Mouse (Mus musculus) Muller cell, postnatal 12 days (primary cell): ENCODE measurements at regions not wholly inside any gene's neighbourhood (a gene's known extent, or its start where the extent isn't known, plus 50 kb on each side); places are given as distances from the start of the nearest gene placed in this dataset.
A peak's percentile ranks its signal among the peaks of the same experiment; 100 is the strongest.

Experiments used
- DNase-seq: peaks from one replicate; pipeline ENCODE4 v3.0.0-alpha.2; 2015; ENCODE audit errors: inconsistent ontology term

- no peak for DNase-seq
Measured at GRCm38 (mm10) chr1:184394559-184395194, 337.7 kb downstream of the Hlx start.

- peak; percentile 31 for DNase-seq
Measured at GRCm38 (mm10) chr1:184384088-184384823, 348.2 kb downstream of the Hlx start.

- DNase-seq, result no peak
Measured at GRCm38 (mm10) chr1:184378665-184379064, 344.6 kb upstream of the 1700056E22Rik start.

- DNase-seq, result no peak
Measured at GRCm38 (mm10) chr1:184365026-184365425, 330.9 kb upstream of the 1700056E22Rik start.

DNA sequence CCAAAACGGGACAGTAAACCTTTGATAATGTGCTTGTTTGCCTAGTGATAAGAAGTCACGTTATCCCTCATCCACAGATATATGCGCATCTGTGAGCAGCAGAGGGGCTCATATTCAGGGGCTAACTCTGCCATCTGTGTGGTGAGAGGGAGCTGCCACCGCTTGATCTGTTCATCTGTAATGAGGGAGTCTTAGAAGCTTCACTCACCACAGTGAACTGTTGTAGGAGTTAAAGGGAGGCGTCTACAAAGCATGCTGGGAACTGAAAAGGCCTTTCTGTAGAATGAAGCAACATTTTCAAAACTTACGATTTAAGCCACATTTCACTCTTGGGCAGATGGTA is 324.1 kb upstream of the 1700056E22Rik start:
- DNase-seq, result no peak

DNA sequence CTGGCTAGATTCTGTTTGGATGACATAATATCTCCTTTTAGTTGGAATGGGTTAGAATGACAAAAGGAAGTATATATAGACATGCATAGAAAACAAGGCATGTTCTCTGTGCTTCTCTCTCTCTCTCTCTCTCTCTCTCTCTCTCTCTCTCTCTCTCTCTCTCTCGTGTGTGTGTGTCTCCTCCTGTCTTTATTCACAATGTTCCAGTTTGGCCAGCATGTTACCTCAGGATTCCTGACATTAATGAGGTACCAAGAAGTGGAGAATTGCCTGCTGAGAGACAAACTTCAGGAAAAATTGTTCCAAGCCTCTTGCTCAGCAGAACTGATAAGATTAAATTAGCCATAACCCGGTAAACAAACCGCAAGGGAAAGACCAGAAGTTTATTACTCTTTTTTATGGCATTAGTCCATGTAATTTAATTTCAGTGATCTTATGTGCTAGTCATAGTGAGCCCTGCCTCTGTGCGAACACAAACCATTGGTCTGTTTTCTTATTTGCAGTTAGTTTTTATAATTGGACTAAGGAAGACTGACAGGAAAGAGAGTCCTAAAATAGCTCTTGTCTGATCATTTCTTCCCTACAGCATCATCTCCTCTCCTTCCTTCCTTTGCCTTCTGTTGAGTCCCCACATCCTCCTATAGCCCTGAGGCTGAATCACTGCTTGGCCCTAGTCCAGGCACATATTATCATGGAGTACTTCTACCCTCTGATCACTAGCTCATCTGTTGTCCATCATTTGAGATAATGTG is 323.5 kb upstream of the 1700056E22Rik start:
- peak; percentile 5 for DNase-seq

- DNase-seq, result no peak
Measured at GRCm38 (mm10) chr1:184353832-184354449, 319.8 kb upstream of the 1700056E22Rik start.

GRCm38 (mm10) chr1:184351760-184352159 is 317.7 kb upstream of the 1700056E22Rik start:
- DNase-seq, result no peak

DNA sequence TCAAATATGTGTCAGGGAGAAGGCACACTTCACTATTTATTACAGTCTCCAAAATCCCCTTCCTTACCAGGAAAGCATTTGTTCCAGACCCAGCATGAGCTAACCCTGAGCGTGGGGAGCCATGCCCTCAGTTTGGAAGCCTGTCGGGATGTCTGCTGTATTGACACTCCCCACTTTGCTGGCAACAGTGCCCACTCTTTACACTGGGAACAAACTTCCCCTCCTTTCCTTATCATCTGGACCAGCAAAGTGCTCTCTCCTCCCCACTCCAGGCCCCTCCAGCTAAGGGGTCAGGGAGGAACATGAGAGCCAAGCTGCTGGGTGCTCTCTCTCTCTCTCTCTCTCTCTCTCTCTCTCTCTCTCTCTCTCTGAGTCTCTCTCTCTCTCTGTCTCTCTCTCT is 310.7 kb upstream of the 1700056E22Rik start:
- no peak for DNase-seq

- no peak for DNase-seq
Measured at GRCm38 (mm10) chr1:184335952-184336351, 301.9 kb upstream of the 1700056E22Rik start.

- DNase-seq, result peak; percentile 69
Measured at GRCm38 (mm10) chr1:184335281-184335680, 301.2 kb upstream of the 1700056E22Rik start.

- DNase-seq, result no peak
Measured at GRCm38 (mm10) chr1:184334818-184335217, 300.7 kb upstream of the 1700056E22Rik start.

DNA sequence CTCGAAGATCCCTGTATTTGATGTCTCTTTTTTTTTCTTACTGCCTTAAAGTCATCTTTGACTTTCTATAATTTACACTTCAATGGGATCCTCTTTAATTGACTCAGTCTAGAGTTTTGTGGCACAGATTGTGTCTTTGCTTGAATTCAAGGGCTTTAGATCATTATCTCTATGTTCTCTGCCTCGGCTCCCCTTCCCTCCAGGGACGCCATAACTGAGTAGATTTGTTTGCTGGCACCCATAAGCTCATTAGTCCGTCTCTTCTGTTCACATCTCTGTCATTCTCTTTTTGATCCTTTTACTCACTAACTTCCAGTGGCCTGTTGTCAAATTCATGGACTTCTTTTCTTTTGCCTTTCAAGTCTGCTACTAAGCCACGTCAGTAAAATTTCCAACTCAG is 299.0 kb upstream of the 1700056E22Rik start:
- no peak for DNase-seq

- no peak for DNase-seq
Measured at GRCm38 (mm10) chr1:184330516-184331350, 296.6 kb upstream of the 1700056E22Rik start.

DNA sequence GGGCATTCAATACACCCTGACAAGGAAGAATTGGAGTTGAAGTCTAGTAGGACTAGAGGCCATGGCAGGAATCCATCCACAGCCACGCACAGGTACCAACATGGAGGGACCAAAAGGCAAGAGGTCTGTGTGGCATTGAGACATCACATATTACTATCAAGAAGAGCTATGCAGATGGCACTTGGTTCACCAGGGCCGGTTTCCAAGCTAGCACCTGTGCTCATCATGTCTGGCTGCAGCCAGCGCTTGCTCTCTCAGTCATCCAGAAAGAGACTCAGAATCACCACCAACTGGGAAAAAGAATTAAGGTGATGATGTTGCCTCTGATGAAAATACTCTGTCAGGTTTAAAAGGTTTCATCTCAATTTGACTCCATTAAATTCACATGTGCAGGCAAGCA is 292.1 kb upstream of the 1700056E22Rik start:
- DNase-seq, result no peak

- no peak for DNase-seq
Measured at GRCm38 (mm10) chr1:184324234-184324633, 290.1 kb upstream of the 1700056E22Rik start.

DNA sequence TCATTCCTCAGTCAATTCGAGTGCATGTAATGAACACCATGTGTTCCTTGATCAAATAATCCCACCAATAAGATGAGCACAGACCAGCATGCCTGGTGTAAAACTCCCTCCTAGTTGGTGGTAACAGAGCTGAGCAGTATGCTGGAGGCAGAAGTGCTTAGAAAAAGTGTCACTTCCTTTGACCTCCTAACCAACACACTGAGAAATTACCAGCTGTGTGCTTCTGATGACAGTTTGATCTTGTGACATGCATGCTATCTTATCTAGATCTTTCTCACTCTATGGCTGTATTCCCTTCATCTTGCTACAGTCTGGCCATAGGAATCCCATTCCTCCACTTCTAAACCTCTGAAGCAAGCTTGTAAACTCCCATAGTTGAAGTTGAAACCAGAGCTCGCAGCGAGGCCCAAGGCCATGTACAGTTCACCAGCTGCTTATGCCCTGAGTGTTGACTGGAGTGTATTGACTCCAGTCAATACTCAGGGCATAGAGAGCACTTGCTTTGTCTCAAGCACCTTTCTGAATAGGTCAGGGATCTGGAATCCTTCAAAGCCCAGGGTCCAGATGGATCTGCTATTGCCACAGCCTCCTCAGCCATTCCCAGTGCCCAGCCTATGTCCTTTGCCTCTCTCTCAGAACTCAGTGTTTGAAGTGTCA is 286.5 kb upstream of the 1700056E22Rik start:
- no peak for DNase-seq

- DNase-seq, result no peak
Measured at GRCm38 (mm10) chr1:184310185-184310815, 276.2 kb upstream of the 1700056E22Rik start.

DNA sequence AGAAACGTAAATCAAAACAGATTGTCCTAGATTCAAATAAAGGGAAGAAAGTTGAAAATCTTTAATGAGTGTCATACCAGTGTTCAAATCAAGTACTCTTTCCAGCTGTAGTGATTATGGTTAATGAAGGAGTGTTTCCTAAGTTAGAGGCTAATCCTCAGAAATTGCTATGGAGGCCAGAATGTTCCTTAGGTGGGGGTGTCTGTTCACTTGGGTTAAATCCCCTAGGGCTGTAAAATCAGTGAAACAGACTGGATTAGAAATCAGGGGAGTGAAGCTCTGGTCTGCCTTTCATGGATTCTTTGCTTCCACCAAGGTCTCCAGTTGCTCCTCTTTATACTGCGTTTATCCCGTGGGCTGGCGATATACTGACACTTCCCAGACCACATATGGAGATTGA is 270.7 kb upstream of the 1700056E22Rik start:
- no peak for DNase-seq

GRCm38 (mm10) chr1:184304204-184304603 is 270.1 kb upstream of the 1700056E22Rik start:
- DNase-seq, result no peak
